Mouse (Mus musculus): Measurements from ENCODE around the gene Slc30a9.

GRCm38 (mm10) chr5:67381690-67382089 is 74.9 kb downstream of the Slc30a9 start:
- TF ChIP-seq CTCF (IDR thresholded peaks at IDR 0.05; ENCODE audit: control insufficient read depth, insufficient read depth, insufficient replicate concordance, low read depth, low read length) (no peak), POLR2A (IDR thresholded peaks at IDR 0.05; ENCODE audit: control insufficient read depth, low read depth, low read length) (no peak)

Data from testis, adult 2 months (tissue).